Mouse (Mus musculus) gastrocnemius, postnatal 14 days (tissue): ENCODE data around the gene Amy2a1. TPM values are rescaled to one million over a fixed set of nuclear protein-coding genes. Genes with fewer than 3 reads are reported as not detected.
"Not testable (repeated sequence)": the region's sequence is repeated elsewhere in the genome, so short reads cannot be mapped to it uniquely, and the experiment has no call there.

Experiments
- DNase-seq: peaks from one replicate; pipeline ENCODE4 v3.0.0; 2021; ENCODE audit warnings: mixed read lengths
- intact Hi-C: fragments of 180-260 bp; cut with DNase I; formaldehyde crosslinking; loops from one replicate; pipeline ENCODE4 v1.15.1; 2025; ENCODE audit warnings: low total_unique reads
- long read RNA-seq, 2 experiments: library from polyadenylated mRNA; stranded (forward); transcript quantifications; one replicate each; pipeline ENCODE4 v2.0.0; 2021
- total RNA-seq, 2 experiments: library from RNA; stranded (reverse); gene quantifications; 2 replicates each; pipeline ENCODE4 v1.2.3; 2021

Gene Amy2a1
- total RNA-seq: not detected
- long read RNA-seq, experiment 1: 0 reads
- long read RNA-seq, experiment 2: 0 reads

- intact Hi-C loops, DNase-seq: not testable (repeated sequence)
Observed at GRCm38 (mm10) chr3:113532328-113532727, at the start of gene Amy2a1. Gene Amy2a1 (minus strand): TSS chr3:113532428.

DNA sequence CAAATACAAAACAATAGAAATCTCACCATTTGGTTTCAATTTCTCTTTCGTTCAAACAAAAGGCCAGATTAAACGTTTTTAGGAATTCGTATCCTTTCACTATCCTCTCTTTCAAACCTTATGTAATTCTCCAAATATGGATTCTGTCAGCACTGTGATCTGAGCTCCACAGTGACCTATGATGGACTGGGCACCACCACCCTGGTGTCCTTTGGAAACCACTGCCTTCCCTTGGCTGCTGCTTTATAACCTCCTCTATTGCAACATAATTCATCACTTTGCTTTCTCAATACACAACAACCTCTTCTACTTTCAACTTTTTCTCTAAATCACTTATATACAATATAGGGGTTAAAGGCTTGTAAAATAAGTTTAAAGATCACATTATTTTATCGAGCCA is 42.4 kb upstream of the Amy2a1 start:
- DNase-seq: no peak
- intact Hi-C loops: no loop called here

- intact Hi-C loops: no loop called here
- no peak for DNase-seq
Observed at GRCm38 (mm10) chr3:113574138-113574537, 41.9 kb upstream of the Amy2a1 start.

DNA sequence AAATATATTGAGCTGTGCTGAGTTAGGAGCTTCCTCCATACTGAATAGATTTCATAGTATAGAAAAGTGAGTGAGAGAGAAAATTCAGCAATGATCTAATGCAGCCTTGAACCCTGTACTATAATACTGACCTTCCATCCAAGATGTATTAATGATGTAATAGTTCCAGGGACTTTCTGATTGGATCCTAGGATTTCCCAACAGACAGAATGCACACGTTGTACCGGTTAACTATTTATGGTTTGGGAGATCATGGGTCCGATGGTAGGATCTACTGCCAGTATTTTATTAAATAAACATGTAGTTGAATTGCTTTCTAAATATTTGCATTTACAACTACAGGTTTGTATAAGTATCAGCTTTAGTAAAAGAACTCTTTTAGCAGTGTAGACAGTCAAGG is 39.9 kb upstream of the Amy2a1 start:
- intact Hi-C loops: no loop called here
- no peak for DNase-seq

- intact Hi-C loops: no loop called here
- no peak for DNase-seq
Observed at GRCm38 (mm10) chr3:113539692-113540091, 7.5 kb upstream of the Amy2a1 start.

Other genes starting within 250 kb of the Amy2a1 start
- gene Amy2a4, start 241.0 kb downstream of the Amy2a1 start, total RNA-seq: not detected
- gene Amy2a3, start 208.4 kb downstream of the Amy2a1 start, total RNA-seq: not detected
- gene Amy2a2, start 175.8 kb downstream of the Amy2a1 start, total RNA-seq: not detected
- under 1 TPM; 0.38 to 0.49 TPM for gene Amy1, start 74.3 kb upstream of the Amy2a1 start, total RNA-seq
- gene Rnpc3, start 97.7 kb upstream of the Amy2a1 start, total RNA-seq: 1 to 10 TPM; 6.6 TPM